Comparison of ENCODE assay signal across 8 mouse cellular contexts in the genomic region with DNA sequence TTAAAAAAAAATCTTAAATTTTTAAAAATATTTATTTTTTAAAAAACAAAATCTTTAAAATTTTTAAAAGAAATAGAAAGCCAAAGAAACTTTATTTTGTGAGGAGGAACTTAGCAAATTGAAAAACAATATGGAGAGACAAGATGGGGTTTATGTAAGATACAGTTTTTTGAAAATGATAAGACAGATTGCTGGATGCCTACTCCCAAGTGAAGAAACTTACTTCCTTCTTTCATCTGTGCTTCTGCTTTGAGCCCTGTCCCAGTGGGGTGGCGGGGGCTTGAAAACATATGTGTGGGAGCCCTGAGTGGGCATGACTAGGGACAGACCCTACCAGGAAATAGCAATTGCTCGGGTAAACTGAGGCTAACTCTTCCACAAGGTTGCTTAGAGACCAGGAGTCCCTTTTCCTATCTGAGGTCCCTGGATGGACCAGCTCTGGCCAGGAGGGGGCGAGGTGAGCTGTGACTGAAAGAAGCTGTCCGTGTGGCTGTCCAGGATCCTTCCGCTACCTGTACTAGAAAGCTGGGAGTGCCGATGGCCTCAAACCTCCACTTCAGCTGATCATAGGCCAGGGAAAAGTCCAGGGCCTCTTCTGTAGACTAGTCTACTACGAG. TPM values are rescaled to one million over a fixed set of nuclear protein-coding genes. Genes with fewer than 3 reads are reported as not detected.
A peak's percentile ranks its signal among the peaks of the same experiment; 100 is the strongest.
DNase-seq lines count a peak whose midpoint lies in the region; ATAC-seq lines count a peak whose summit lies in the region.

No protein-coding gene starts in this region.

- H3K4me1 ChIP-seq in hindbrain, embryonic 16.5 days (ENCODE audit: control insufficient read depth, insufficient read depth, low read depth, low read length) = peaks cover 19% of the 10 kb centered on the region
- peaks cover 39% of the 10 kb centered on the region for H3K4me1 ChIP-seq in liver, embryonic 13.5 days (replicated peaks)

- peak; percentile 46 to 58 for DNase-seq in left cerebral cortex, postnatal 14 days (ENCODE audit: low spot score in 2 of 2)
- no peak for DNase-seq in left cerebral cortex, adult 8-10 months (ENCODE audit: low spot score in 2 of 2)
- DNase-seq in R1 (ENCODE audit: low read depth, low spot score) = peak; percentile 81
- peak; percentile 78 for DNase-seq in embryo, embryonic 10.5 days (ENCODE audit: low spot score)
- DNase-seq in liver, embryonic 13.5 days = peak; percentile 62
- DNase-seq in urinary bladder, postnatal 36 days (ENCODE audit: low spot score in 2 of 2) = peak; percentile 52 to 60

- no peaks in the 10 kb centered on the region for H3K36me3 ChIP-seq in hindbrain, embryonic 16.5 days (ENCODE audit: control insufficient read depth, insufficient read depth, low read length)
- H3K36me3 ChIP-seq in liver, embryonic 13.5 days = no peaks in the 10 kb centered on the region

- no peak overlapping the region for H3K27ac ChIP-seq in hindbrain, embryonic 16.5 days (ENCODE audit: low read depth, low read length)
- no peak overlapping the region for H3K27ac ChIP-seq in liver, embryonic 13.5 days

- no peak overlapping the region for H3K4me3 ChIP-seq in hindbrain, embryonic 16.5 days (ENCODE audit: low read length)
- no peak overlapping the region for H3K4me3 ChIP-seq in liver, embryonic 13.5 days (replicated peaks)

- intact Hi-C loops in left cerebral cortex, postnatal 14 days (cut with DNase I) = loop anchor here (5.0 kb wide), 1 partner anchor 252 kb away; no protein-coding TSS in a partner anchor

- H3K4me2 ChIP-seq in hindbrain, embryonic 16.5 days (ENCODE audit: low read length) = no peak overlapping the region
- H3K4me2 ChIP-seq in liver, embryonic 13.5 days = no peak overlapping the region

- H3K9me3 ChIP-seq in hindbrain, embryonic 16.5 days (ENCODE audit: control insufficient read depth, low read length) = no peaks in the 10 kb centered on the region
- H3K9me3 ChIP-seq in liver, embryonic 13.5 days (replicated peaks) = no peaks in the 10 kb centered on the region

- ATAC-seq in hindbrain, embryonic 16.5 days = no peak
- no peak for ATAC-seq in liver, embryonic 13.5 days (ENCODE audit: low read depth)
- peak; percentile 45; the same call in 1 of the 2 replicates for ATAC-seq in neutrophil, adult 5-6 weeks (ENCODE audit: extremely low read depth, insufficient number of reproducible peaks, low FRiP score, poor library complexity, severe bottlenecking)

- no peaks in the 10 kb centered on the region for H3K27me3 ChIP-seq in hindbrain, embryonic 16.5 days (replicated peaks; ENCODE audit: control insufficient read depth, insufficient read depth, low read length)
- H3K27me3 ChIP-seq in liver, embryonic 13.5 days = peaks cover 24% of the 10 kb centered on the region

- peak overlapping the region; percentile 19; the same call in 1 of the 2 replicates for H3K9ac ChIP-seq in hindbrain, embryonic 16.5 days (ENCODE audit: low read depth, low read length)
- no peak overlapping the region for H3K9ac ChIP-seq in liver, embryonic 13.5 days

- 16% methylated on average over 7 of the region's 7 CpGs for WGBS in hindbrain, embryonic 16.5 days
- WGBS in liver, embryonic 13.5 days (ENCODE audit: insufficient replicate concordance) = 15% methylated on average over 7 of the region's 7 CpGs

RNA-seq across cellular contexts. Expression of gene Arf1, which starts 2.2 kb away (rescaled TPM):
- total RNA-seq in left cerebral cortex, postnatal 14 days (2021) = 100 to 1,000 TPM; 417 to 455 TPM
- 100 to 1,000 TPM; 419 to 439 (median 436) TPM for total RNA-seq in left cerebral cortex, adult 8-10 months (2022)
- 684 and 686 TPM in 2 replicates for polyA plus RNA-seq in hindbrain, embryonic 16.5 days (2015; fragmentation: Nextera tagmentation; extraction: Ambion mirVana)
- polyA plus RNA-seq in liver, embryonic 13.5 days (2015; fragmentation: Nextera tagmentation; extraction: Ambion mirVana) = 275 and 317 TPM in 2 replicates
- total RNA-seq in neutrophil, adult 5-6 weeks (2017) = 210 and 259 TPM in 2 replicates

RNA-seq across cellular contexts. Expression of gene 2310033P09Rik, which starts 22.1 kb away (rescaled TPM):
- 10 to 100 TPM; 18.3 to 19.2 TPM for total RNA-seq in left cerebral cortex, postnatal 14 days (2021)
- total RNA-seq in left cerebral cortex, adult 8-10 months (2022) = 10 to 100 TPM; 19.1 to 24.6 (median 20.4) TPM
- polyA plus RNA-seq in hindbrain, embryonic 16.5 days (2015; fragmentation: Nextera tagmentation; extraction: Ambion mirVana) = 26.8 and 27.6 TPM in 2 replicates
- 26.2 and 26.8 TPM in 2 replicates for polyA plus RNA-seq in liver, embryonic 13.5 days (2015; fragmentation: Nextera tagmentation; extraction: Ambion mirVana)
- 12.0 and 14.5 TPM in 2 replicates for total RNA-seq in neutrophil, adult 5-6 weeks (2017)

RNA-seq across cellular contexts. Expression of gene Mrpl55, which starts 28.0 kb away (rescaled TPM):
- 10 to 100 TPM; 38.5 to 39.9 TPM for total RNA-seq in left cerebral cortex, postnatal 14 days (2021)
- 10 to 100 TPM; 35.4 to 42.3 (median 39.2) TPM for total RNA-seq in left cerebral cortex, adult 8-10 months (2022)
- polyA plus RNA-seq in hindbrain, embryonic 16.5 days (2015; fragmentation: Nextera tagmentation; extraction: Ambion mirVana) = 92.1 and 95.9 TPM in 2 replicates
- polyA plus RNA-seq in liver, embryonic 13.5 days (2015; fragmentation: Nextera tagmentation; extraction: Ambion mirVana) = 69.6 and 75.8 TPM in 2 replicates
- 16.1 and 17.1 TPM in 2 replicates for total RNA-seq in neutrophil, adult 5-6 weeks (2017)

RNA-seq across cellular contexts. Expression of gene Guk1, which starts 38.2 kb away (rescaled TPM):
- total RNA-seq in left cerebral cortex, postnatal 14 days (2021) = 100 to 1,000 TPM; 113 to 118 TPM
- 100 to 1,000 TPM; 137 to 150 (median 141) TPM for total RNA-seq in left cerebral cortex, adult 8-10 months (2022)
- polyA plus RNA-seq in hindbrain, embryonic 16.5 days (2015; fragmentation: Nextera tagmentation; extraction: Ambion mirVana) = 252 and 294 TPM in 2 replicates
- polyA plus RNA-seq in liver, embryonic 13.5 days (2015; fragmentation: Nextera tagmentation; extraction: Ambion mirVana) = 71.2 and 76.4 TPM in 2 replicates
- 19.0 and 26.8 TPM in 2 replicates for total RNA-seq in neutrophil, adult 5-6 weeks (2017)

RNA-seq across cellular contexts. Expression of gene Gjc2, which starts 47.2 kb away (rescaled TPM):
- total RNA-seq in left cerebral cortex, postnatal 14 days (2021) = 10 to 100 TPM in 1 of 2 experiments, 1 to 10 TPM in 1; 7.9 to 14.2 TPM
- 10 to 100 TPM; 13.7 to 17.5 (median 16.0) TPM for total RNA-seq in left cerebral cortex, adult 8-10 months (2022)
- polyA plus RNA-seq in hindbrain, embryonic 16.5 days (2015; fragmentation: Nextera tagmentation; extraction: Ambion mirVana) = 0.20 and 0.22 TPM in 2 replicates
- 0.05 and 0.07 TPM in 2 replicates for polyA plus RNA-seq in liver, embryonic 13.5 days (2015; fragmentation: Nextera tagmentation; extraction: Ambion mirVana)
- not detected in 2 replicates for total RNA-seq in neutrophil, adult 5-6 weeks (2017)

Comparison
In these comparisons a context has a peak if more than half of its experiments do, and no peak if none do; other contexts are left out.
1. DNase-seq: peak in left cerebral cortex, postnatal 14 days (2 of 2), R1 (single experiment), embryo, embryonic 10.5 days (single experiment), liver, embryonic 13.5 days (single experiment) and urinary bladder, postnatal 36 days (2 of 2); none in left cerebral cortex, adult 8-10 months (0 of 2).